Mouse (Mus musculus): Measurements from ENCODE around the gene Serpina16. TPM values are rescaled to one million over a fixed set of nuclear protein-coding genes. Genes with fewer than 3 reads are reported as not detected.
"Not testable (repeated sequence)": the region's sequence is repeated elsewhere in the genome, so short reads cannot be mapped to it uniquely, and the experiment has no call there.

The Serpina16 gene
- polyA plus RNA-seq, 1 experiment from 2014 or later, result not detected

GRCm38 (mm10) chr12:103687021-103687420 lies 11.1 kb upstream of the Serpina16 start:
- H3K27me3 ChIP-seq (ENCODE audit: control insufficient read depth, insufficient read depth, low read length), result no peaks in the 10 kb centered on the region
- H3K27ac ChIP-seq (ENCODE audit: low read length), result no peak overlapping the region
- no peaks in the 10 kb centered on the region for H3K36me3 ChIP-seq (ENCODE audit: control insufficient read depth, insufficient read depth, low read length)
- H3K9ac ChIP-seq (replicated peaks; ENCODE audit: low read depth, low read length), result no peak overlapping the region
- WGBS, result 32% methylated on average over 7 of the region's 7 CpGs
- H3K4me2 ChIP-seq (replicated peaks; ENCODE audit: low read depth, low read length), result no peak overlapping the region
- no peaks in the 10 kb centered on the region for H3K9me3 ChIP-seq (ENCODE audit: control insufficient read depth, low read depth, low read length)
- no peak overlapping the region for H3K4me3 ChIP-seq (ENCODE audit: low read depth, low read length)
- no peaks in the 10 kb centered on the region for H3K4me1 ChIP-seq (ENCODE audit: control insufficient read depth, insufficient read depth, low read length)
- no peak for ATAC-seq (ENCODE audit: insufficient number of reproducible peaks, insufficient read depth, low FRiP score, low read depth)

DNA sequence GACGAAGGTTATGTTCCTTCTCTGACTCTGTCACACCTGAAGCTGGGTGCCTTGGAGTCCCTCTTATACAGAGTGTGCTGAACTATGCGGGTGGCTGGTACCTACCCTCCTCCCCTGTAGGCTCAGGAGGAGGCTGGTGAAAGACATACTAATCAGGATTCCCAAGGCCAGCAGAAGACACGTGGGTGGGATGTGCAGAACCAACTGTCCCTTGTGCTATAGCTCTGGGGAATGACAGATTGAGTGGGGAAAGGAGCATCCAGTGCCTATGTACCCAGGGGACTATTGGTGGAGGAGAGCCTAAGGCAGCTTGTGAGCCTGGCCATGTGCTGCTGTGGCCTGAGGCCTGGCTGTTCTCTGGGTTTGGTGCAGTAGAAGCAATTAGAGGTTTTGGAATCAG lies 10.1 kb upstream of the Serpina16 start:
- Histone ChIP-seq H3K4me2 (replicated peaks; ENCODE audit: low read depth, low read length) (no peak overlapping the region), H3K27ac (ENCODE audit: low read length) (no peak overlapping the region), H3K9me3 (ENCODE audit: control insufficient read depth, low read depth, low read length) (no peaks in the 10 kb centered on the region), H3K4me1 (ENCODE audit: control insufficient read depth, insufficient read depth, low read length) (no peaks in the 10 kb centered on the region), H3K36me3 (ENCODE audit: control insufficient read depth, insufficient read depth, low read length) (no peaks in the 10 kb centered on the region), H3K4me3 (ENCODE audit: low read depth, low read length) (no peak overlapping the region), H3K9ac (replicated peaks; ENCODE audit: low read depth, low read length) (no peak overlapping the region), H3K27me3 (ENCODE audit: control insufficient read depth, insufficient read depth, low read length) (no peaks in the 10 kb centered on the region)
- 72% methylated on average over 3 of the region's 3 CpGs for WGBS
- ATAC-seq (ENCODE audit: insufficient number of reproducible peaks, insufficient read depth, low FRiP score, low read depth), result no peak

- Histone ChIP-seq H3K27me3 (ENCODE audit: control insufficient read depth, insufficient read depth, low read length) (no peaks in the 10 kb centered on the region), H3K4me2 (replicated peaks; ENCODE audit: low read depth, low read length) (no peak overlapping the region), H3K27ac (ENCODE audit: low read length) (no peak overlapping the region), H3K9ac (replicated peaks; ENCODE audit: low read depth, low read length) (no peak overlapping the region), H3K36me3 (ENCODE audit: control insufficient read depth, insufficient read depth, low read length) (no peaks in the 10 kb centered on the region), H3K4me1 (ENCODE audit: control insufficient read depth, insufficient read depth, low read length) (no peaks in the 10 kb centered on the region), H3K4me3 (ENCODE audit: low read depth, low read length) (no peak overlapping the region), H3K9me3 (ENCODE audit: control insufficient read depth, low read depth, low read length) (no peaks in the 10 kb centered on the region)
- ATAC-seq (ENCODE audit: insufficient number of reproducible peaks, insufficient read depth, low FRiP score, low read depth), result no peak
- WGBS, result 30% methylated on average over 3 of the region's 3 CpGs
Measured at GRCm38 (mm10) chr12:103685386-103685785, 9.4 kb upstream of the Serpina16 start.

- WGBS, result 43% methylated on average over 4 of the region's 4 CpGs
- ATAC-seq (ENCODE audit: insufficient number of reproducible peaks, insufficient read depth, low FRiP score, low read depth), result no peak
- H3K9ac ChIP-seq (replicated peaks; ENCODE audit: low read depth, low read length), result no peak overlapping the region
- no peak overlapping the region for H3K4me2 ChIP-seq (replicated peaks; ENCODE audit: low read depth, low read length)
- H3K9me3 ChIP-seq (ENCODE audit: control insufficient read depth, low read depth, low read length), result no peaks in the 10 kb centered on the region
- no peaks in the 10 kb centered on the region for H3K4me1 ChIP-seq (ENCODE audit: control insufficient read depth, insufficient read depth, low read length)
- no peak overlapping the region for H3K4me3 ChIP-seq (ENCODE audit: low read depth, low read length)
- no peak overlapping the region for H3K27ac ChIP-seq (ENCODE audit: low read length)
- H3K27me3 ChIP-seq (ENCODE audit: control insufficient read depth, insufficient read depth, low read length), result no peaks in the 10 kb centered on the region
- no peaks in the 10 kb centered on the region for H3K36me3 ChIP-seq (ENCODE audit: control insufficient read depth, insufficient read depth, low read length)
Measured at GRCm38 (mm10) chr12:103683775-103684174, 7.8 kb upstream of the Serpina16 start.

DNA sequence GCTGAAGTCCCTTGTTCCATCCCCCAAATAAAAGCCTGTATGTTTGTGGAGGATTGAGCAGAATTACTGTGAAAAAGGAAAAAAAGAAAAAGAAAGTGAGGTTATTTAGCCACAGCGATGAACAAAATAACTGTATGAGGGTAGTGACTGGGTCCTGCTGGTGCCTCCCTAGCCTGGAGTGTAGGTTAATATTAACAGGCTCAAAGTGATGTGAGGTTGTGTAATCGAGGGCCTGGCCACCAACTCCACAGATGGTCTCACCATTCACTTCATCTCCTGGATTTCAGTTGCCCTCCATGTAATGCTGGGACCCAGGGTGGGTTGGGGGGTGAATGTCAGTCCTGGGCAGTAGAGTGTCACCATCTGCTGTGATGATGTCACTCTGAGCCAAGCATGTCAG lies 5.8 kb upstream of the Serpina16 start:
- Histone ChIP-seq H3K4me2 (replicated peaks; ENCODE audit: low read depth, low read length) (no peak overlapping the region), H3K4me3 (ENCODE audit: low read depth, low read length) (no peak overlapping the region), H3K9ac (replicated peaks; ENCODE audit: low read depth, low read length) (no peak overlapping the region), H3K27ac (ENCODE audit: low read length) (no peak overlapping the region), H3K36me3 (ENCODE audit: control insufficient read depth, insufficient read depth, low read length) (no peaks in the 10 kb centered on the region), H3K4me1 (ENCODE audit: control insufficient read depth, insufficient read depth, low read length) (no peaks in the 10 kb centered on the region), H3K27me3 (ENCODE audit: control insufficient read depth, insufficient read depth, low read length) (no peaks in the 10 kb centered on the region), H3K9me3 (ENCODE audit: control insufficient read depth, low read depth, low read length) (no peaks in the 10 kb centered on the region)
- no peak for ATAC-seq (ENCODE audit: insufficient number of reproducible peaks, insufficient read depth, low FRiP score, low read depth)
- WGBS, result 65% methylated on average over 2 of the region's 2 CpGs

DNA sequence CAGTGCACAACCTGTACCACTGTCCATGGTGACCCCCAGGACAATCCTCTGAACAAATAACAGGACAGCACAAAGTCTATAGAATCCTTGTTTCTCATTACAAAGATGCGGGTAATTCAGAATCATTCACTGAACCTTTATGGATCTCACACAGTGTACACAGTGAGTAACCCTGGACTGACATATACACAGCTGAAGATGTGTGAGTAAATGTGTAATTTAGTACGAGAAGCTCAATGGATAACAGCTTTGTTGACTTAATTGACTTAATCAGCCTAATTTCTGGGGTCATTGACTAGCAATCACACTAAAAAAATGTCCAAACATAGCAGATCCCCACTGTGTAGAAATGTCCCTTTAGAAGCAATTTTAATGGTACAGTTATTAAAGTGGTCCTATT lies 5.2 kb upstream of the Serpina16 start:
- no peak for ATAC-seq (ENCODE audit: insufficient number of reproducible peaks, insufficient read depth, low FRiP score, low read depth)

GRCm38 (mm10) chr12:103679853-103680252 lies 3.9 kb upstream of the Serpina16 start:
- H3K27me3 ChIP-seq (ENCODE audit: control insufficient read depth, insufficient read depth, low read length); H3K4me3 ChIP-seq (ENCODE audit: low read depth, low read length); H3K9ac ChIP-seq (replicated peaks; ENCODE audit: low read depth, low read length); H3K4me1 ChIP-seq (ENCODE audit: control insufficient read depth, insufficient read depth, low read length); ATAC-seq (ENCODE audit: insufficient number of reproducible peaks, insufficient read depth, low FRiP score, low read depth); H3K36me3 ChIP-seq (ENCODE audit: control insufficient read depth, insufficient read depth, low read length); H3K4me2 ChIP-seq (replicated peaks; ENCODE audit: low read depth, low read length); H3K27ac ChIP-seq (ENCODE audit: low read length); H3K9me3 ChIP-seq (ENCODE audit: control insufficient read depth, low read depth, low read length): not testable (repeated sequence)
- WGBS, result 87% methylated on average over 1 of the region's 1 CpGs

More for the DNA sequence above, 5.2 kb upstream of the Serpina16 start:
- H3K27me3 ChIP-seq (ENCODE audit: control insufficient read depth, insufficient read depth, low read length), result no peaks in the 10 kb centered on the region
- no peaks in the 10 kb centered on the region for H3K36me3 ChIP-seq (ENCODE audit: control insufficient read depth, insufficient read depth, low read length)
- H3K27ac ChIP-seq (ENCODE audit: low read length), result no peak overlapping the region
- H3K9me3 ChIP-seq (ENCODE audit: control insufficient read depth, low read depth, low read length), result no peaks in the 10 kb centered on the region
- WGBS, result 80% methylated on average over 2 of the region's 2 CpGs
- H3K4me3 ChIP-seq (ENCODE audit: low read depth, low read length), result no peak overlapping the region
- no peak overlapping the region for H3K4me2 ChIP-seq (replicated peaks; ENCODE audit: low read depth, low read length)
- no peak overlapping the region for H3K9ac ChIP-seq (replicated peaks; ENCODE audit: low read depth, low read length)
- no peaks in the 10 kb centered on the region for H3K4me1 ChIP-seq (ENCODE audit: control insufficient read depth, insufficient read depth, low read length)

DNA sequence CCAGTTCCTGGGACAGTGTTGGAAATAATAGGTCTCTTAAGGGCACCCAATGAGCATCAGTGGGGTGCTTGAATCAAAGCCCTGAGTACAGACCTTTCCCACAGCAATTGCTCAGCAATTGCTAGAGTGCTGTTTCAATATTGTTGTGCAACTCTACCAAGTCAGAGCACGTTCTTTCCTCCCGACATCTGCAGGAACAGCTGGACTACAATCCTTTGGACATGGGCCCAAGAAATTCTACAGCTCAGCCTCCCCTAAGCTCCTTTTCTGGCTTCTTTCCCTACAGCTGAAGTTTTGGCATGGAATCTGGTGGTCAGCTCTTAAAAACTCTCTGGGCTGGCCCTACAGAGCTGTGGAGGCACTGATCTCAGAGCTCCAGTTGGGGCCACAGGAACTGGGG lies 2.8 kb downstream of the Serpina16 start:
- no peak overlapping the region for H3K4me2 ChIP-seq (replicated peaks; ENCODE audit: low read depth, low read length)
- no peak overlapping the region for H3K9ac ChIP-seq (replicated peaks; ENCODE audit: low read depth, low read length)
- no peak overlapping the region for H3K4me3 ChIP-seq (ENCODE audit: low read depth, low read length)
- 68% methylated on average over 2 of the region's 2 CpGs for WGBS
- ATAC-seq (ENCODE audit: insufficient number of reproducible peaks, insufficient read depth, low FRiP score, low read depth), result no peak
- no peaks in the 10 kb centered on the region for H3K36me3 ChIP-seq (ENCODE audit: control insufficient read depth, insufficient read depth, low read length)
- H3K4me1 ChIP-seq (ENCODE audit: control insufficient read depth, insufficient read depth, low read length), result no peaks in the 10 kb centered on the region
- H3K27ac ChIP-seq (ENCODE audit: low read length), result no peak overlapping the region
- H3K9me3 ChIP-seq (ENCODE audit: control insufficient read depth, low read depth, low read length), result no peaks in the 10 kb centered on the region
- no peaks in the 10 kb centered on the region for H3K27me3 ChIP-seq (ENCODE audit: control insufficient read depth, insufficient read depth, low read length)

GRCm38 (mm10) chr12:103671483-103671882 lies 4.5 kb downstream of the Serpina16 start:
- no peaks in the 10 kb centered on the region for H3K4me1 ChIP-seq (ENCODE audit: control insufficient read depth, insufficient read depth, low read length)
- H3K9ac ChIP-seq (replicated peaks; ENCODE audit: low read depth, low read length), result no peak overlapping the region
- WGBS, result 57% methylated on average over 3 of the region's 3 CpGs
- no peaks in the 10 kb centered on the region for H3K36me3 ChIP-seq (ENCODE audit: control insufficient read depth, insufficient read depth, low read length)
- no peaks in the 10 kb centered on the region for H3K9me3 ChIP-seq (ENCODE audit: control insufficient read depth, low read depth, low read length)
- no peak for ATAC-seq (ENCODE audit: insufficient number of reproducible peaks, insufficient read depth, low FRiP score, low read depth)
- H3K4me3 ChIP-seq (ENCODE audit: low read depth, low read length), result no peak overlapping the region
- no peak overlapping the region for H3K27ac ChIP-seq (ENCODE audit: low read length)
- no peak overlapping the region for H3K4me2 ChIP-seq (replicated peaks; ENCODE audit: low read depth, low read length)
- no peaks in the 10 kb centered on the region for H3K27me3 ChIP-seq (ENCODE audit: control insufficient read depth, insufficient read depth, low read length)

Measured in stomach, embryonic 14.5 days (tissue).